Mouse (Mus musculus) Patski (cell line): ENCODE results near the gene Cnot11. TPM values are rescaled to one million over a fixed set of nuclear protein-coding genes. Genes with fewer than 3 reads are reported as not detected.

Experiments
- ATAC-seq: fragments of 100-300 bp; one replicate; pipeline ENCODE4 v1.8.0; 2021
- CTCF ChIA-PET: fragments of 350-600 bp; sonication (Branson Sonifier 250); formaldehyde crosslinking; loops from one replicate; lab custom pipeline; 2022; ENCODE audit warnings: inconsistent platforms; lab: Charles Lee
- POLR2A ChIA-PET: fragments of 350-600 bp; sonication (Branson Sonifier 250); formaldehyde crosslinking; loops from one replicate; lab custom pipeline; 2022; ENCODE audit warnings: antibody characterized with exemption, inconsistent platforms; lab: Charles Lee
- DNase-seq: peaks from one replicate; pipeline ENCODE4 v3.0.0-alpha.2; 2011; ENCODE audit warnings: low read depth, low spot score
- H3K27me3 ChIP-seq: fragments of 371-371 bp; one replicate; pipeline ENCODE4 v1.5.1; 2021
- CTCF ChIP-seq: fragments of 100-300 bp; IDR thresholded peaks from one replicate; pipeline ENCODE4 v1.5.1; 2021
- in situ Hi-C: fragments of 300-500 bp; cut with MboI; formaldehyde crosslinking; loops from 3 replicates; pipeline ENCODE4 v1.11.1; 2018; ENCODE audit warnings: low pct_unique_long_range_greater_than_20kb, mixed read lengths
- polyA plus RNA-seq: library from polyadenylated mRNA; unstranded; gene quantifications from one replicate; pipeline ENCODE4 v1.2.3, GENCODE M21; 2021

Gene Cnot11
- polyA plus RNA-seq, 1 experiment from 2014 or later, result 29.1 TPM

DNA sequence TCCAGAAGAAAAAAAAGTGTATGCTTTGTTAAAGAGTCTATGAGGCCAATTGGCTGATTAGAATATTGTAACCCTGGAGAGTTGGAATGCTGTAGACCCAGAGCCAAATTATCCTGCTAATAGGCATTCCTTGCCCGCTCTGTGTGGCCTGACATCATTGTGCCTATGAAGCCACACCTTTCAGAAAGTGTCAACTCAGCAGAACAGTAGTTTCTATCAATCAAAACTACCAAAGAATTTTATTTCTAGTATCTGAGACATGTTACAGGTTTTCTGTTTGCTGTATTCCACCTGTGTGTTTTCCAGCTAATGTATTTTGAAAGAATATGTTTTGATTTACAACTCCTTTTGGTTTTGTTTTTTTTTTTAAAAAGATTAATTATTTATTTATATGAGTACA lies 22.6 kb upstream of the Cnot11 start:
- ATAC-seq (no peak), DNase-seq (no peak)
- ChIA-PET CTCF (no interaction called here), POLR2A (no interaction called here)
- in situ Hi-C loops, result no loop called here
- TF ChIP-seq CTCF, result no peak
- H3K27me3 ChIP-seq, result no peaks in the 10 kb centered on the region

GRCm38 (mm10) chr1:39515303-39515991 lies 19.3 kb upstream of the Cnot11 start:
- ChIA-PET CTCF (no interaction called here), POLR2A (no interaction called here)
- no peaks in the 10 kb centered on the region for H3K27me3 ChIP-seq
- in situ Hi-C loops, result loop anchor here (5.0 kb wide), 1 partner anchor 123 kb away; no protein-coding TSS in a partner anchor
- ATAC-seq, result no peak
- TF ChIP-seq CTCF, result no peak
- DNase-seq, result no peak

DNA sequence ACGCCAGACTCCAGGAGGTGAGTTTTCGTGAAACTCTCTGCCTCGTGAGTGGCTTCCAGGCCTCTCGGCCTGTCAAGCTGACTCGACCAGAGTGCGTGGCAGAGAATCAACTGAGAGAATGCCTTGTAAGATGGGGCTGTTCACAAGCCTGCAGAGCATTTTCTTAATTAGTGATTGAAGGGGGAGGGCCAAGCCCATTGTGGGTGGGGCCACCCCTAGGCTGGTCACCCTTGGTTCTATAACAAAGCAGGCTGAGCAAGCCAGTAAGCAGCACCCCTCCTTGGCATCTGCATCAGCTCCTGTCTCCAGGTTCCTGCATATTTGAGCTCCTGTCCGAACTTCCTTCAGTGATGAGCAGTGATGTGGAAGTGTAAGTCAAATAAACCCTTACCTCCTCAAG lies 13.5 kb upstream of the Cnot11 start:
- in situ Hi-C loops, result no loop called here
- DNase-seq (no peak), ATAC-seq (no peak)
- CTCF ChIA-PET, result interaction anchor here (0.6 to 2.4 kb wide), 2 partner anchors 193 to 520 kb away, joined by 3 to 9 read pairs; no protein-coding TSS in a partner anchor
- POLR2A ChIA-PET, result no interaction called here
- no peaks in the 10 kb centered on the region for H3K27me3 ChIP-seq
- TF ChIP-seq CTCF, result no peak

GRCm38 (mm10) chr1:39522519-39522918 lies 12.3 kb upstream of the Cnot11 start:
- DNase-seq (no peak), ATAC-seq (no peak)
- H3K27me3 ChIP-seq, result no peaks in the 10 kb centered on the region
- in situ Hi-C loops, result no loop called here
- TF ChIP-seq CTCF, result peak; percentile 76
- ChIA-PET POLR2A (no interaction called here), CTCF (interaction anchor here (0.6 to 2.4 kb wide), 9 partner anchors 14 to 521 kb away, joined by 3 to 9 read pairs (median 3); no protein-coding TSS in a partner anchor)

GRCm38 (mm10) chr1:39525763-39526162 lies 9.0 kb upstream of the Cnot11 start:
- ATAC-seq (no peak), DNase-seq (no peak)
- no peak for TF ChIP-seq CTCF
- no peaks in the 10 kb centered on the region for H3K27me3 ChIP-seq
- in situ Hi-C loops, result loop anchor here (5.0 kb wide), 1 partner anchor 523 kb away; no protein-coding TSS in a partner anchor
- CTCF ChIA-PET, result no interaction called here
- POLR2A ChIA-PET, result no interaction called here

- in situ Hi-C loops, result loop anchor here (5.0 kb wide), 1 partner anchor 524 kb away; no protein-coding TSS in a partner anchor
- POLR2A ChIA-PET, result no interaction called here
- ATAC-seq, result no peak
- DNase-seq, result no peak
- H3K27me3 ChIP-seq, result no peaks in the 10 kb centered on the region
- CTCF ChIA-PET, result interaction anchor here (0.7 to 2.3 kb wide), 13 partner anchors 11 to 525 kb away, joined by 3 to 10 read pairs (median 4); partner anchors contain the start of gene Creg2
- no peak for TF ChIP-seq CTCF
Measured at GRCm38 (mm10) chr1:39526371-39527167, 8.2 kb upstream of the Cnot11 start.

GRCm38 (mm10) chr1:39527432-39527831 lies 7.4 kb upstream of the Cnot11 start:
- ChIA-PET POLR2A (no interaction called here), CTCF (interaction anchor here (0.7 to 2.3 kb wide), 14 partner anchors 10 to 532 kb away, joined by 3 to 10 read pairs (median 4); partner anchors contain the start of gene Creg2)
- peak; percentile 83 for TF ChIP-seq CTCF
- no peak for DNase-seq
- no peaks in the 10 kb centered on the region for H3K27me3 ChIP-seq
- in situ Hi-C loops, result loop anchor here (5.0 kb wide), 1 partner anchor 525 kb away; no protein-coding TSS in a partner anchor
- peak; percentile 59 for ATAC-seq

DNA sequence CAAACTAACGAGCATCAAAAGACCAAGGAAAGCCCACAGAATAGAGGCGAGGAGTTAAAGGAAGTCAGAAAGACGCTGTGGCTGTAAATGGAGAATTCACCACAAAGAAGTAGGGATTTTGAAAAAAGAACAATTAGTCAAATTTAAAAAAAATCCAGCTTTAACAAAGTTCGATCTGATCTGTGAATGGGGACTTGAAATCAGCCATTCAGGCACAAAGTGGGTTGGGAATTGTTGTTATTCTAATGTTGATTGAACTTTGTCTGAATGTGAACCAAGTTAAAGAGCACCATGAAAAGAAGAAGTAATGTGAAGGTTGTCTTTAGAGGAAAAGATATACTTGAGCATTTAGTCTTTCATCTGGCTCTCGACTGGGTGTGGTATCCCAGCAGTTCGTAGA lies 6.5 kb upstream of the Cnot11 start:
- CTCF ChIA-PET, result interaction anchor here (1.5 to 2.3 kb wide), 3 partner anchors 14 to 136 kb away, joined by 6 to 10 read pairs (median 9); partner anchors contain the start of gene Creg2
- in situ Hi-C loops, result loop anchor here (5.0 kb wide), 1 partner anchor 526 kb away; no protein-coding TSS in a partner anchor

DNA sequence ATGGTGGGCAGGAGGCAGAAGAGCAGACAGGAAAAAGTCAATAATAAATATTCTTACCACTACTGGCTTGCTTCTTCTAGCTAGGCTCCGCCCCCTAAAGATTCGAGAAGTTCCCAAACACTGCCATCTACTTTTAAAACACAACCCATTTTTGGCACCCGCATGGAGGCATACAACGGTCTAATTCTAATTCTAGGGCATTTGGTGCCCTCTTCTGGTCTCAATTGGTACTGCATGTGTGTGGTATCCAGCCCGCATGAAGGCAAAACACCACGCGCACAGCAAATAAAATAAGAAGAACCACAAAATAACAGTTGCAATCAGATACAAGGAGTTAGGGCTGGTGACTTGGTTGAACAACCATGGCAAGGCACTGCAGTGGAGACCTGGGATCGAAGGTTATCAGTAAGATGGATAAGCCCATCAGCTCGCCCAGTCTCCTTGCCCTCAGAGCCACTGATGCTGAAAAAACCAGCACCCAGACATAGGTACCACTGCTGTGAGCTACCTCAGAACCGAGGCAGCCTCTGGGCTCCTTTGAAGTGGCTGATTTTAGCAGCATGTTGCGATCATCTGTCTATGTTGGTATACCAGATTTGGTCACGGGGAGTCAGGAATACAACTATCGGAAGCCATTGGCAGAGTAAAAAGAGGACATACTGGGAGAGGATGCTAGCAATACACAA lies 4.4 kb upstream of the Cnot11 start:
- no peak for ATAC-seq
- in situ Hi-C loops, result loop anchor here (10.0 kb wide), 1 partner anchor 144 kb away; no protein-coding TSS in a partner anchor
- DNase-seq, result no peak
- no peaks in the 10 kb centered on the region for H3K27me3 ChIP-seq
- TF ChIP-seq CTCF, result no peak
- CTCF ChIA-PET, result interaction anchor here (1.2 to 1.4 kb wide), 3 partner anchors 138 to 231 kb away, joined by 3 read pairs; no protein-coding TSS in a partner anchor
- POLR2A ChIA-PET, result no interaction called here

More for the DNA sequence above, 6.5 kb upstream of the Cnot11 start:
- no peak for TF ChIP-seq CTCF
- H3K27me3 ChIP-seq, result no peaks in the 10 kb centered on the region
- ATAC-seq (no peak), DNase-seq (no peak)
- POLR2A ChIA-PET, result no interaction called here

- CTCF ChIA-PET, result interaction anchor here (1.4 kb wide), 1 partner anchor 154 kb away, joined by 3 read pairs; no protein-coding TSS in a partner anchor
- in situ Hi-C loops, result loop anchor here (10.0 kb wide), 1 partner anchor 144 kb away; no protein-coding TSS in a partner anchor
Measured at GRCm38 (mm10) chr1:39531036-39531435, 3.8 kb upstream of the Cnot11 start.

More at GRCm38 (mm10) chr1:39531036-39531435, 3.8 kb upstream of the Cnot11 start:
- no peaks in the 10 kb centered on the region for H3K27me3 ChIP-seq
- no peak for ATAC-seq
- POLR2A ChIA-PET, result no interaction called here
- no peak for DNase-seq
- no peak for TF ChIP-seq CTCF
